Mouse (Mus musculus) thymus, adult 2 months (tissue): ENCODE data around the gene Nat8f3.
"Not testable (repeated sequence)": the region's sequence is repeated elsewhere in the genome, so short reads cannot be mapped to it uniquely, and the experiment has no call there.

Experiments
- CTCF ChIP-seq: fragments of 200-500 bp; IDR thresholded peaks from 2 replicates; pipeline ENCODE4 v1.5.1; 2012; ENCODE audit warnings: mild to moderate bottlenecking, control low read depth, low read length, moderate library complexity, borderline replicate concordance; ENCODE audit not compliant: control insufficient read depth, poor library complexity, insufficient read depth; ENCODE audit errors: extremely low read depth
- POLR2A ChIP-seq: fragments of 200-500 bp; IDR thresholded peaks from 2 replicates; pipeline ENCODE4 v1.6.1; 2012; ENCODE audit warnings: mild to moderate bottlenecking, low read length, control low read depth, moderate library complexity; ENCODE audit not compliant: control insufficient read depth, poor library complexity, insufficient read depth; ENCODE audit errors: extremely low read depth

- TF ChIP-seq CTCF, POLR2A: not testable (repeated sequence)
These were observed 44.2 kb upstream of the Nat8f3 start for GRCm38 (mm10) chr6:85809784-85810183.
